Mouse (Mus musculus) spleen, postnatal 10 days (tissue): ENCODE measurements around the gene Scn1b.

Source experiments
- DNase-seq, 2 experiments: peaks; one replicate each; pipeline ENCODE4 v3.0.0; 2021 to 2022; ENCODE audit warnings: low spot score in 2 of 2

The Scn1b gene

DNA sequence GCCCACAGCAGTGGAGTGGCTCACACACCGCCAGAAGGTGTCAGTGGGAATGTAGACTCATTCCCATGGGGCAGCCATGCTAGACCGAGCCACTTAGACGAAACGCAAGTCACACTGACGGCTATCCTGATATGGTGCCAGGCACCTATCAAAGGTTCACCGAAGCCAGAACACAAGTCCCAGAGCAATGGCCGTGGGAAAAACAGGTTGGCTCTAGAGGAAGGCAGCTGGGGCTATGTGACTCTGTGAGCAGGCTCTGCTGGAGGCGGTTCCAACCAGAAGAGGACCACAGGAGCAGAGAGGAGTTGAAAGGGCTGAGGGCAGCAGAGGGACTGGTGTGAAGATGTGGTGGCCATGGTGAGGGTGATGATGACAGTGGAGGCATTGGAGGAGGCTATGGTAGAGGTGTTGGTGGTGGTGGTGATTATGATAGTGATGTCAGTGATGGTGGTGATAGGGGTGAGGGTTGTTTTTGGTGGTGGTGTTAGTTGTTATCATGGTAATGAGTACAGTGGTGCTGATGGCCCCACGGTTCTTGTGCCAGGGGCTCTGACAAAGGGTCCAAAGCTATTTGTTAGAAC lies 40.5 kb downstream of the Scn1b start:
- no peak for DNase-seq

DNA sequence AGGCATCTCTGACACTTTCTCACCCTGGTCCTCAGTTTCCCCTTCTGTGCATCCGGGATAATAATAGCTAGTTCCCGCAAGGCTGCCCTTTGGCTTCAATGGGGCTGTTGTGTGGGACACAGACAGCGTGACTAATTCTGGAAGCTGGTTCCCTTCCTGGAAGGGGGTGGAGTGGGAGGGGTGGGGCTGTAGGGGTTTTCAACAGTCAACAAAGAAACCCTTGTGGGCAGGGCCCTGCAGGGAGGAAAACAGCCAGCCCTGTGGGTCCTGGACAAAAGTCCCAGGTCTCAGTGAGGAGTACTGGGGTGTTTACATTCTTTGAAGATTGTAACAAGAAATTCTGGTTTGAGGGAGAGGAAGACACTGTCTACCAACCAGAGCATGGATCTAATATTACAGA lies 41.6 kb downstream of the Scn1b start:
- DNase-seq: no peak

DNA sequence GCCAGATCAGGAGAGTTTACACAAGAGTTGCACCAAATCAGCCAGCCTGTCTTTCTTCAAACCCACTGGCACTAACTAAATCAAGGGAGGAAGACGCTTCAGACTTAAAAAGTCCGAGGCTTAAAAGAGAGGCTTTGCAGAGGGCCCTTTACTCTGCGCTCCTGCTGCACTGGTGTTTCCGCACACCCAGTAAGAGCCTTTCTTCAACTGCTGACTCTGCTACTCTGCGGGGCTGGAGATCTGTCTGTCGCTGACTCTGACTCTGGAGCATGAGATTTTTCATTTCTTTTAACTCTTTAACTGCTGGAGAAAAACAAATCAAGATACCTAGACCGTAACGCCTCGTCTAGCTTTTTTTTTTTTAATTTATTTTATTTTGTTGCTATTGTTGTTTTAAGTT lies 42.7 kb downstream of the Scn1b start:
- no peak for DNase-seq

- DNase-seq: no peak
These were observed 43.8 kb downstream of the Scn1b start for GRCm38 (mm10) chr7:31082831-31083588.

- no peak for DNase-seq
These were observed 44.7 kb downstream of the Scn1b start for GRCm38 (mm10) chr7:31082106-31082505.

GRCm38 (mm10) chr7:31081106-31081505 lies 45.7 kb downstream of the Scn1b start:
- no peak for DNase-seq

DNA sequence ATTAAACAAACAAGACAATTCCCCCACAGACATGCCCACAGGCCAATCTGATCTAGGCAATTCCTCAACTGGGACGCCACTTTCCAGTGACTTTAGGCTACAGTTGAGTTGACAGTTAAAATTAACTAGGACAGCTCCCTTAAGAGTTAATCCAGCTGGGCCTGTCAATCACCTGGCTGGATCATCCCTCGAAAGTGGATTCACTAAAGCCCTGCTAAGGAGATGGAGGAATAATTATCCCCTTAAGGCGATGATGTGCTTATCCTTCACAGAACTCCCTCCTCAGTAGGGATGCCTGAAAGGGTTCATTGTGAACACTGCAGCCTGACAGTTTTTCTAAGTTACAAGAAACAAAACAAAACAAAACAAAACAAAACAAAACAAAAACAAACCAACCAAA lies 46.2 kb downstream of the Scn1b start:
- no peak for DNase-seq

GRCm38 (mm10) chr7:31079670-31080069 lies 47.1 kb downstream of the Scn1b start:
- no peak for DNase-seq

DNA sequence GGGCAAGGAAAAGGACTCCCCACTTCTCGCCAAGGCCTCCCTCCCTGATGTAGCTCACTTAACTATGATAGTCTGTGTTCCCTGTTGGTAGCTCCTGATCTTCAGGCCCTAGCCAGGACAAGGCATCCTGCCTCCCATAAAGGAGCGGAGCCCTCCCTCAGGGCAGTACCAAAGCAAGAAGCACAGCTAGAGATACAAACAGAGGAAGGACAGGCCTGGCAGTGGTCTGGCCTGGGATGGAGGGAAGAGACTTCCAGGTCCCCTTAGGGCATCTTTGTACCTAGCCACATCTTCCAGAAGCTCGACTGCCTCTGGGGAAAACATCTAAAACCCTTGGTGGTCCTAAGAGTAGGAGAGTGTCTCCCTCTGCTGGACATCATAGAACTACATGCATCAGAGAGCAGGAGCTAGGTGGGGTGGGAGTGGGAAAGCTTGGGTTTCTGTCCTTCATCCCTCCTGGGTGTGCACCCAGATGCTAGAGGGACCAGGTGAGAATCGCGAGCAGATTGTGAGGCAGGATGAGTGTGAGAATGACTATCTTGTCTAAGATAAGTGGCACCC lies 48.8 kb downstream of the Scn1b start:
- no peak for DNase-seq

DNA sequence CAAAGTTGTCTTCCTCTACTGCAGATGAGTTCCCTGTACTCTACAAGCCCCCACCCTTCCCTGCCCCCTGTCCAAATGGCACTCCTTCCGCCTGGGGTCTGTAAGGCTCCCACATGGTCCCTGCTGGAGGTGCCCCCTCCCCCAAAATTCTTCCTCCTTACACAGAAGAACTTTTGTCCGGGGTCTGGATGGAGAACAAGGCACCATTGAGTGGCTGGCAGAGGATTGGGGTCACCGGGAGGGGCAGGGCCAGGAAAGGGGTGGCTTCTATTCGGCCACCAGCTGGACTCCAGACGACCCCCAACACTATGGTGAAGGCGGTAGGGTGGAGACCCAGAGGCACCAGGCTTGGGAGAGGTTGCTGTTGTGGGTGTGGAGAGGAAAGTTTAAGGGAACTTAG lies 49.3 kb downstream of the Scn1b start:
- DNase-seq: no peak

DNA sequence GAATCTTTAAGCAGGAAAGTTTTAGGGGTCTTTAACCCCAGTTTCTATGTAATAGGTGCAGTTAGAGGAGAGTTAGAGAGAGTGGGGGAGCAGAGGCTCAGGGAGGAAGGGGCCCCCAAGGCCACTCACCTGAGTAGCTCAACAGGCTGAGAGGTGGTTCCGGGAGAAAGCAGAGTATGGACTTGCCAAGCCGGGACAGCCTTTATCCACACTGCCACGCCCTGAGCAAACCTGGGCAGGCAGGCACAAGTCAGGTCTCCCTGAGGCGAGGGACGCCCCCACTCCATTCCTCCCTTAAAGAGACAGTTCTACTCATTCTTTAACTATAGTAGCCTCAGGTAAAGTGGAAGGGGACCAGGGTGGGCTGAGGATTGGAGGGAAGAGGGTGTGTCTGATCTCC lies 50.3 kb downstream of the Scn1b start, which contains the start of gene Fxyd3:
Fxyd3 (minus strand) TSS at position 213 of the 400 bp plus-strand sequence.
- DNase-seq: no peak

- no peak for DNase-seq
These were observed 52.1 kb downstream of the Scn1b start for GRCm38 (mm10) chr7:31074713-31075069.

GRCm38 (mm10) chr7:31074061-31074712 lies 52.6 kb downstream of the Scn1b start:
- DNase-seq: no peak

DNA sequence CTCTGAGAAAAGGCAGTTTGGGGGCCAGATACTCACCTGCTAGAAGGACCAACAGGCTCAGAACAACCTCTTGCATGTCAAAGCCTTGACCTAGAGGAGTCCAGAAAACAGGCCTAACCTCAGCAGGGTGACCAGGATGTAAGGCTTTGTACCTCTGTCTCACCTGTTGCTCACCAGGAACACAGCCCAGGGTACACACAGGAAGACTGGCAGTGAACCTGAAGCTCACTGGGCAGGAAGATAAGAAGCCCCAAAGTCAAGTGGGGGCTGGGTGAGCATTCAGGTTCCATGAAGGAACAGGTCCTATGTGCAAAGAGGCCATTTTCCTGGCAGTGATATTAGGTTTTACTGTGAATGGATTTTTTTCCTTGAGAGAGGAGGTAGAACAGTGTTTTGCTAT lies 53.3 kb downstream of the Scn1b start:
- DNase-seq: no peak

DNA sequence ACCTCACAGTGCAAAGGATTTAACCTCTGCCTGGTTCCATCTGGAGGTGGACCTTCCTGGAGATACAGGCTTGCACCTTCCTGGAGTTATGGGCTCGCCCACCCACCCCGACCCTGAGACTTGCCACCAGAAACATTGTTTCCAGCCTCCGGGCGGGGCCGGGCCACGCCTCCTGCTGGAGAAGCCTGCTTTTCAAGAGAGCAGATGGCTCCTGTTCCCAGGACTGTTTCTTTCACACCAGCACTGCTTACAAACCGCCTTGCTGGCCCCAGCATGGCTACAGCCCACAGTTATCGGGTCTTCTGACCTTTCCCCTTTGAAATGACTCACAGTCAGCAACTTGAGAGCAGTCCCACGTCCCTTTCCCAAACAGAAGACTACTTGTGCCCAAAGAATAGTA lies 54.5 kb downstream of the Scn1b start:
- no peak for DNase-seq

GRCm38 (mm10) chr7:31070324-31070723 lies 56.5 kb downstream of the Scn1b start:
- DNase-seq: no peak

GRCm38 (mm10) chr7:31069491-31069890 lies 57.3 kb downstream of the Scn1b start:
- DNase-seq: no peak

- no peak for DNase-seq
These were observed 59.0 kb downstream of the Scn1b start for GRCm38 (mm10) chr7:31067836-31068235.
